Mouse (Mus musculus) megakaryocyte progenitor cell, adult 5-6 weeks (primary cell): ENCODE measurements at regions not wholly inside any gene's neighbourhood (a gene's known extent, or its start where the extent isn't known, plus 50 kb on each side); places are given as distances from the start of the nearest gene placed in this dataset.

ENCODE experiments used
- ATAC-seq: replicated peaks from 2 replicates; pipeline ENCODE4 v1.8.0; 2016; ENCODE audit warnings: mild to moderate bottlenecking, moderate TSS enrichment, inconsistent platforms; ENCODE audit not compliant: poor library complexity

GRCm38 (mm10) chr1:137575380-137575779 is 600.1 kb downstream of the Ptprc start:
- ATAC-seq = peak; percentile 70

GRCm38 (mm10) chr1:137571905-137572865 is 603.3 kb downstream of the Ptprc start:
- no peak for ATAC-seq

- ATAC-seq = peak; percentile 37; the same call in 1 of the 2 replicates
These were observed 604.2 kb downstream of the Ptprc start for GRCm38 (mm10) chr1:137571190-137571904.

- ATAC-seq = peak; percentile 52; the same call in 1 of the 2 replicates
These were observed 607.3 kb upstream of the Nr5a2 start for GRCm38 (mm10) chr1:137567526-137567925.

GRCm38 (mm10) chr1:137565573-137566048 is 605.4 kb upstream of the Nr5a2 start:
- no peak for ATAC-seq

DNA sequence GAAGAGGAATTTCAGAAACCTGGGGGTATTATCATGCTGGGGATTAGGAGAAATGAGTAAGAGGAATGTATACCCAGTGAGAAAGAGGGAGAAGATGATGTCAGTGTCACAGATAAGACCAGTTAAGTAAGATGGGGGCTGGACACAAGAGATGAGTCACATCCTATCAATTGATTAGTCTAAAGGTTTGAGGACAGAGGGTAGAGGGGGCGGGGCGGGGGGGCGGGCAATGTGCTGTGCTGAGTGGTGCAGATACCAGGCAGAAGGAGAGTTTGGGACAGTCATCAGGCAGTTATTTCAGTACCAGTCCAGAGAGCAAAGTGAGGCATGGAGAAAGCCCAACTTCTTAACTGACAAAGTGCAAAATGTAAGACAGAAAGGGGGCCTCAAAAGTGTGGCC is 601.4 kb upstream of the Nr5a2 start:
- ATAC-seq = no peak

DNA sequence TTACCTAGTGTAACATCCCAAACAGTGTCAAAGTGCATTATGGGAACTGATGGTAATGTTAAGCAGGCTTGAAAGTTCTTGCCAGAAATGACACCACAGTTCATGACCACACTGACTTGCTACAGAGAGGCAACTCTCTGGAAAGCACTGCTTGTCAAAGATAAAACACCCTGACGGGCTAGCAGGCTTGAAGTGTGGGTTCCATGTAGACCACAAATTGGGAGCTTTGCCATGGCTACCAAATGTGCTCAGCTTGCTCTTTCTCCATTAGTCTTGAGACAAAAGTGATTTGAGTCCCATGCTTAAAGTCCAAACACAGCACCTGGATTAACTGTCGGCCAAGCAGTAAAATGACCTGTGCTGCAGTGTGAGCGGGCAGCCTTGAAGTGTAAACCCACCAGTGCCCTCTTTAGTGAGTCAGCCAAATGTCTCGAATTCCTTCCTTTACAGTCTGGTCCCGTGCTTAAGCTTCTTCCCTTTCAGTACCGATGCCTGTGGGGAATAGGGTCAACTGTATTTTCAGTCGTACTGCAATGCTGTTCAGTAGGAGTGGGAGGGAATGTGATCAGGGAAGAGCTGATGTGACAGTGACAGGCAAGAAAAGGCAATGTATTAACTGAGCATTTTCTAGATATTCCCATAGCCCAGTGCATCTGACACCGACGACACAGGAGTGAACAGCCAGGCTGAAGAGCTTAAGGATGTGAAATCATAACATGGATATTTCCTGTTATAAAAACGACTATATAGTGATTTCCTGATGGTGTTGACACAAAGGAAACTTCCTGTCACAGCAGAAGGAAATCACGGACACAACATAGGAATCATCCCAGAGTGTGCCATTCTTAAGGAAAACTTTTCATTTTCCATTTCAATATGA is 600.4 kb upstream of the Nr5a2 start:
- peak; percentile 98 for ATAC-seq

DNA sequence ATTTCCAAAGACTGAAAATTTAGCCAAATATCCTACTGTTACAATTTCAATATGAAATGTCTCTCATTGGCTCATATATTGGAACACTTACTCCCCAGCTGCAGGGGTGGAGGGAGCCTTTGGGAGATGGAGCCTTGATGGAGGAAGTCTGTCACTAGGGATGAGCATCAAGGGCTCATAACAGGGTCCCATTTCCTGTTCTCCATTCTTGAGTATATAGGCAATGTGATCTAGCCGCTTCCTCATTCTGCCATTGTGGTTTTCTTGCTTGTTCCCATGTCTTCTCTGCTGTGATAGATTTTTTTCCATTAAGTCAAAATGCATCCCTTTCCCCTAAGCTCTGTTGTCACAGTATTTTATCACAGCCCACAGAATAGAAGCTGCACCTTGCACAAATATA is 589.4 kb upstream of the Nr5a2 start:
- peak; percentile 83 for ATAC-seq

- ATAC-seq = no peak
These were observed 585.4 kb upstream of the Nr5a2 start for GRCm38 (mm10) chr1:137545666-137546065.

DNA sequence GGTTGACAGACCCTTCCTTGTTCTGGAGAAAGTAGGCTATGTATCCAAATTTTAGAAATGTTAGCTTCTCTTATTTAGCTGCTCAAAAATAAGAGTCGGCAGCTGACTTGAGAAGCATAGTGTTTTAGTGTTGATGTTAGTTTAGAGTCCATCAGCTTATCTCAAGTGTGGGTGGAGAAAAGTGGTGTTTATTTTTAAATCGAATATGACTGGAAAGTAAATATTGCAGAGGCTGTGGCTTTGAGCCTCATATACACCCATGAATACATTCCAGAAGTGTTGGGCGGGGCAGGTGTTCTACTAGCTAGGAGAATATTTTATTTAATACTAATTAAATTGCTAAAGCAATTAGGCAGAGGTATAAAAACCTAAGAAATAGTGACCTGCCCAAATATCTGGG is 583.6 kb upstream of the Nr5a2 start:
- ATAC-seq = no peak

DNA sequence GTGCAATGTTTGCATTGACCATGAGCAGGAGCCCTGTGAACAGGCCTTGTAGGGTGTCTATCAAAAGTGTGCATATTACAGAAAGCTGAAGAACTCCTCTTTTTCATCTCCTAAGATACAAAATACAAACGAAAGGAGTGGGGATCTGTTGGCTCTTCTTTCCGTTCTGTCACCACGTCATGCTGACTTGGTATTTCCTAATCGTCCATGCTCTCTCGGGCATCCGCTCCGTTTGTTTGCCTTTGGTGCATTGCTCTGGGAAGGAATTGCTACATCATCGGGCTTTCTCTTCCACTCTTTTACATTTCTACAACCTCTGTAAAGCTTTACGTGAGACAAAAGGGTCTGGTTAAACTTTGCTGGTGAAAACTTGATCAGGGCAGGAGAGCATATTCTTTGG is 581.2 kb upstream of the Nr5a2 start:
- ATAC-seq = no peak

DNA sequence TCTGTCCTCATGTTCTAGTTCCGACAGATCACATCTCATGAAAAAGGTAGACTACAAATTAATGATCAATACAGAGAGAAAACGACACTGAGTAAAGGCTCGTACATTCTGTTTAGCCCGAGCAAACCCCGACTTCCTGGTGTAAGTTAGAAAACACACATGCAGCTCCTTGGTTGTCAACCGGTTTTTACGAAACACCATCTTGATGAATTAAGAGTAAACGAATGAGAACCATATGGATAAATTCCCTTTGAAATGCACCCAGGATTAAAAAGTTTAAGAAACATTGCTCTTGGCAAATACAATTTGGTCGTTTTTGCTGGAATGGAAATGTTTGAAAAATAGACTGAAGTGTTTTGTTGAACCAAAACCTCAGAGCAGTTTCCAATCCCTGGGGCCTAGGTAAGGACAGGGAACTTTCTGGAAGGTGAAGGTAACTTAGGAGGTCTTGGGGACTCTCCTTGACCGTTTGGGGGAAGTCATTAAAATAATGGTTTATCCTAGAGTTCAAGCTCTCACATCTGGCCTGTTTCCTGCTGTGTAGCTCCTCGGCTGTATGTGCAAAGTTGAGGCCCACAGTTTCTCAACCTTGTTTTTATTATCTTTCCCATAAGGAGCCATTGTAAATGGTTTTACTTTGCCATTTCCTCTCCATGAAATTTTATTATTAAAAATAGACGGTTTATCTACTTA is 579.3 kb upstream of the Nr5a2 start:
- no peak for ATAC-seq

DNA sequence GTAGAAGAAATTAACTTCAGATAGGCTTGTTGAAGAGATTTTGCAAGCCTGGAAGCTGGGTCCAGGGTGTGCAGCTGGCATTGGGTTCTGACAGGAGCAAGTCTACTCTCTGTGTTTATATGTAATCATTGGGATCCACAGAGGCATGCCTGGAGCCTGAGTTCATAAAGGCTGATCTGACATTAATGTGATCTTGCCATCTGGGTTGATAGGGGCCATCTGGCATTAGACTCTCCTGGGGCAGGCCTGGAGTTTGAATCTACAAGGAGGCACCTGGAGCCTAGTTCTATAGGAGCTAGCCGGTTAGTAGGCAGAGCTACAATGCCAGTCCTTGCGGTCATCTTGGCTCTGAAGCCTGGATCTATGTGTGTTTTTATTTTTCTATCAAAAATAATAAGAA is 554.5 kb upstream of the Nr5a2 start:
- no peak for ATAC-seq

DNA sequence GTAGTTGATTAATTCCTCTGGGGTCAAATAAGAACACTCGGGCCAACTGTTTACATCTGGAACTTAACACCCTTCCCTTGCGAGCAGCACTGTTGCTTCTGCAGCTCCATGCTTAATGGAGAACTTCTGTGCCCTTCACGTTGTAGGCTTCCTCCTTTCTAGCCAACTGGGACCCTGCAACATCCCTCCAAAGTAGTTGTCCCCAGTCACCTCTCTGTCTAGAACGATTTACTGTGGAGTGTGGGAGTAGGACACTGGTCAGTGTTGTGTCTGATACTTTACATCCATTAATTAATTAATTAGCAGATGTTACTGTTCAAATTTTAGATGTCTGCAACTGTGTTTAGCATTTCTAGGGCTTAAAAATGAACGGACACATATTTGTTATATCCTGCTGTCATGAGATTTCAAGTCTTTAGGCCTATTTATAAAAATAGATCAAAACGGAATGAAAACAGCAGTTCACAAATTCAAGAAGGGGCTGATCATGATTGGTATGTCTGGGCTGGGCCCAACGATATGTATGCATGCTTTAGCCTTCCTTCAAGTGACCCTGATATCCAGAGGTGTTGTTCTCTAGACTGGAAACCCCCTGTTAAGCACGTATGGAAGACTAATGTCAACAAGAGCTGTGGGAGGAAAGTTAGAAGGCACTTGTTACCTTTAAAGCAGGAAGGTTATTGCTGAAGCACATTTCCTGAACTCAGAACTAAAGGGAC is 543.6 kb upstream of the Nr5a2 start:
- no peak for ATAC-seq

DNA sequence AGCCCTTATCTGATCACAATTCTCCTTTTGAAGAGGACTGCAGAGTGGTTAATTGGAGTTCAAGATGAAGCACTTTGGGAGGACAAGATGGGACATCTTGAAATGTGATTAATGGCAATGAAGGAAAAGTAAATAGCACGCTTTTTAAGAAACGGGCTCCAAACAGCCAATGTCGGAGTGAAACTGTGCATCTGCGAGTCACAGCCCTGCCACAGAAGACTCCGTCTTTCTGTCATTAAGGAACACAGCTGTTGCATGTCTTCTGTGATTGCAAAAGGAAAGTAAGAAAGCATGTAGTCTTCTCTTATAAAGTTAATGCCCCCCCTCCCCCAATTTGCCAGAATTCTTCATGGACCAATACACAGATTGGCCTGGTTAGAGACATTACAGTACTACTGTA is 528.0 kb upstream of the Nr5a2 start:
- no peak for ATAC-seq

DNA sequence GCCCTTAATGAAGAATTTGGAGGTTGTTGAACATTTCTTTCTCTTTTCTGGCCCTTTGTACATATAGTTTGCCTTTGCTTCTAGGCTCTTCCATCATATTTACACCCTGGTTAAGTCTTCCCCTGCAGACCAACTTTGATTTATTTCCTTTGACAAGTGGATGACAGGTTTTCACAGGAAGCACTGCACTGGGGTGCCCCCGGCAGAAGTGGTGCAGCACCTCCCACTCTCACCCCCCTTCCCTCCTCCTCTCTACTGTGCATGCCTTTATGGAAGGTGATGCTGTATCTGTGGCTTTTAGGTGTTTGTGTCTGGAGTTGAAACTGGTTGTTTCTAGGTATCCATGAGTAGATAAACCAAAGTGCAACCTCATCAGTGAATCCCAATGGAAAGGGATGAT is 518.2 kb upstream of the Nr5a2 start:
- ATAC-seq = no peak

DNA sequence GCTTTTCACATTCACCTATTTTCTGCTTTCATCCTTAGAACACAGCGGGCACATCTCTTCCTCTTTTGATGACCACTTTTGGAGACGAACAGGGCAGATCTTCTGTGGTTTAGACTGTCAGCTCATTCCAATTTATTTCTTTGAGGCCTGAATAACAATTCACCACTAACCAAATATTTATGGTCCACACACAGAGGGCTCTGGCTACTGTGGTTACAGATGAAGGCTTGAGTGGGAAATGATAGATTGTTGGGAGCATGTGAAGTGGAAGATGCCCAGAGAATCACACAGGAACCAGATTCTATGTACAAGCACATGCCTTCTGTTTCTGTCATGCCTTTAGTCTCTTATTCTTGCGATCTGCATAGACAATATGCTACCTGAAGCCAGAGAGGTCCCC is 517.0 kb upstream of the Nr5a2 start:
- no peak for ATAC-seq

GRCm38 (mm10) chr1:137474858-137475257 is 514.6 kb upstream of the Nr5a2 start:
- no peak for ATAC-seq

GRCm38 (mm10) chr1:137473800-137474685 is 513.8 kb upstream of the Nr5a2 start:
- ATAC-seq = no peak
